Mouse (Mus musculus) layer of hippocampus, postnatal 10 days (tissue): ENCODE measurements at regions not wholly inside any gene's neighbourhood (a gene's known extent, or its start where the extent isn't known, plus 50 kb on each side); places are given as distances from the start of the nearest gene placed in this dataset.
A peak's percentile ranks its signal among the peaks of the same experiment; 100 is the strongest.

Experiments
- DNase-seq, 2 experiments: peaks; one replicate each; pipeline ENCODE4 v3.0.0; 2021; ENCODE audit warnings: low spot score in 2 of 2

GRCm38 (mm10) chr2:137721767-137722424, 534.5 kb upstream of the Btbd3 start:
- no peak for DNase-seq

- no peak for DNase-seq
These were observed 540.5 kb upstream of the Btbd3 start for GRCm38 (mm10) chr2:137715891-137716290.

- peak in 1 of 2 experiments; percentile 5 for DNase-seq
These were observed 549.8 kb upstream of the Btbd3 start for GRCm38 (mm10) chr2:137706528-137706988.

GRCm38 (mm10) chr2:137705724-137706422, 550.5 kb upstream of the Btbd3 start:
- peak; percentile 27 to 35 for DNase-seq

- peak in 1 of 2 experiments; percentile 7 for DNase-seq
These were observed 551.2 kb upstream of the Btbd3 start for GRCm38 (mm10) chr2:137704948-137705723.

GRCm38 (mm10) chr2:137704565-137704947, 551.8 kb upstream of the Btbd3 start:
- DNase-seq: no peak

- DNase-seq: no peak
These were observed 552.3 kb upstream of the Btbd3 start for GRCm38 (mm10) chr2:137704051-137704450.

GRCm38 (mm10) chr2:137695885-137696284, 560.5 kb upstream of the Btbd3 start:
- no peak for DNase-seq

GRCm38 (mm10) chr2:137694020-137694419, 562.3 kb upstream of the Btbd3 start:
- no peak for DNase-seq

- DNase-seq: peak in 1 of 2 experiments; percentile 11
These were observed 569.2 kb upstream of the Btbd3 start for GRCm38 (mm10) chr2:137687208-137687607.

- no peak for DNase-seq
These were observed 569.6 kb upstream of the Btbd3 start for GRCm38 (mm10) chr2:137686735-137687134.

- no peak for DNase-seq
These were observed 565.3 kb upstream of the Jag1 start for GRCm38 (mm10) chr2:137681762-137682161.

- no peak for DNase-seq
These were observed 546.7 kb upstream of the Jag1 start for GRCm38 (mm10) chr2:137663171-137663570.

- no peak for DNase-seq
These were observed 545.8 kb upstream of the Jag1 start for GRCm38 (mm10) chr2:137662216-137662615.

GRCm38 (mm10) chr2:137660449-137660848, 544.0 kb upstream of the Jag1 start:
- no peak for DNase-seq

GRCm38 (mm10) chr2:137654296-137654695, 537.9 kb upstream of the Jag1 start:
- no peak for DNase-seq

- no peak for DNase-seq
These were observed 527.7 kb upstream of the Jag1 start for GRCm38 (mm10) chr2:137644160-137644559.

GRCm38 (mm10) chr2:137643269-137644055, 527.0 kb upstream of the Jag1 start:
- DNase-seq: no peak

GRCm38 (mm10) chr2:137635019-137635621, 518.7 kb upstream of the Jag1 start:
- DNase-seq: no peak

- no peak for DNase-seq
These were observed 500.2 kb upstream of the Jag1 start for GRCm38 (mm10) chr2:137616637-137617036.

- DNase-seq: no peak
These were observed 497.3 kb upstream of the Jag1 start for GRCm38 (mm10) chr2:137613791-137614190.
